Mouse (Mus musculus): ENCODE results near the gene Shbg. TPM values are rescaled to one million over a fixed set of nuclear protein-coding genes. Genes with fewer than 3 reads are reported as not detected.

Gene Shbg
- not detected in 4 replicates for total RNA-seq (2023; ENCODE audit: inconsistent age)

DNA sequence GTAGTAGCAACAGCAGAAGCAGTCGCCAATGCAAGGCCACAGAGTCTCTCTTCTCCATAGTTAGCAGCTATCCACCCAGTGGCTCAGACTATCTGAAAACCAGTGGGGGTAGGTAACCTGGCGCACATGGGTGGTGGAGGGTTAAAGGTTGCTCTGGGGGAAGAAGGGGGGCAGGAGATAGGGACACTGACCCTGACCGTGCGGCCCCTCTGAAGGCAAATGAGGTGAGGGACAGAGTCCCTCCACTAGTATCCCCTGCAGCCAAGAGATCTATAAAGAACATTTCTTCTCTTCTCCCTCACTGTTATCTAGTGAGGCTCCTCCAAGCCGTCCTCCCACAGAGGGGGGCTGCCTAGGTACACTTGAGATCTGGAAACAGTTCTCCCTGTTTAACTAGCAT, at the start of gene Shbg:
Gene Shbg, minus strand, starts transcription at position 101 of the 400 bp plus-strand sequence.

DNA sequence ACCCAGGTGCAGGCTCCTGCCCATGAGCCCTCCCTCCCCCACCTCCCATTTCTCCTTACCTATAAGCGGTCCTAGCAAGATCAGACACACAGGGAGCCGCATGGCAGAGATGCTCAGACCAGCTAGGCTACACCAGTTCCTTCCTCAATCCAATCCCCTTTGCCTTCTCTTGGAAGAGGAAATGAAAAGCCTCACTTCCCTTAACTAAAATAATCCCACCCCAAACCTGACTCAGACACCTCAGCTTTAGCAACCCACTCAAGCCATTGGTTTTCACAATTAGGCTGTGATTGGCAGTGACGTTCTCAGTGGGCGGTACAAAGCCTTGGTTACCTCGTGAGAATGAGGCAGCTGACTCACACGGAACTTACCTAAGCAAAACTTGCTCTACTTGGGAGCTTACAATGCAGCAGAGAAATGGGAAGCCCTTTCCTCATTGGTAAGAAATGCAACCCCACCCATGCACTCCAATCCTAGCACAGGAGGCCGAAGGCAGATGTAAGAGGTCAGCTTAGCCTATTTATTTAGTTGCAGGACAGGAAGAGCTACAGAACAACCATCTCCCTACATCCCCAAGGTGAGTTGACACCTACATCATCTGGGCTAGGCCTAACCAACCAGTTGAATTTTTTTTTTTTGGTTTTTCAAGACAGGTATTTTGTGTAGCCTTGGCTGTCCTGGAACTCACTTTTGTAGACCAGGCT, 48.4 kb upstream of the Shbg start, which contains the start of gene Cd68:
Gene Cd68, minus strand, starts transcription at position 193 of the 704 bp plus-strand sequence.

DNA sequence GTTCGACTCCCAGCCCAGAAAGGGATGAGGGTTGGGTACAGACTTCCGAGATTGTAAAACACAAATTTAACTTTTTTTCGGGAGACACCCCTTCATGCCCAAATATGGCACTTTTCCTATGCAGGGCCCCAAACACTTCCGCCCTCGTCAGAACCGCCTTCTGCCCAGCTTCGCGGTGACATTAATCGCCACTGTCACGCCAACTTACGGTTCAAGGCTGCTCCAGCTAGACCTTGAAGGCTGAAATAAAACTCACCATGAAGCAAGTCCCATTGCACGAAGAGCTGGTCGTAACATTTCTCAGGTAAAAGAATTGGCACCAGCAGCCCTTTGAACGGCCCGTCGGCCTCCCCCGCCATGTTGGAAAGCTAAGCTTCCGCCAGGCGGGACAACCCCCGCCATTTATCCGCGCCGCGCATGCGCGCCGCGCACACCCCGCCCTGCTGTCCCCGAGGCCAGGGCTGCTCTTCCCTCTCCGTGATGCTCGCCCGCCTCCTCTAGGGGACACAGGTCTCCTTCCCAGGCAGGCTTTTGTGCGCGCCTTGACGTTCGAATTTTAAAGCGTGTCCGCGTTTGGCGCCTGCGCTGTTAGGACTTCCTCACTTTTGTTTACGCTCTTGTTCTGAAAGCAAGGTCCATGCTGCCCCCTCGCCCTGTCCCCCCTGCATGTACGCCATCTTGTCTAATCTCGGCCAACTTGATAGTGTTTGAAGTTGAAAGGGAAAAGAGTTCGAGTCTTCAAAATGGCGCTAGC, 44.7 kb upstream of the Shbg start, which contains the start of gene Mpdu1:
Gene Mpdu1, minus strand, starts transcription at position 430 of the 754 bp plus-strand sequence.

DNA sequence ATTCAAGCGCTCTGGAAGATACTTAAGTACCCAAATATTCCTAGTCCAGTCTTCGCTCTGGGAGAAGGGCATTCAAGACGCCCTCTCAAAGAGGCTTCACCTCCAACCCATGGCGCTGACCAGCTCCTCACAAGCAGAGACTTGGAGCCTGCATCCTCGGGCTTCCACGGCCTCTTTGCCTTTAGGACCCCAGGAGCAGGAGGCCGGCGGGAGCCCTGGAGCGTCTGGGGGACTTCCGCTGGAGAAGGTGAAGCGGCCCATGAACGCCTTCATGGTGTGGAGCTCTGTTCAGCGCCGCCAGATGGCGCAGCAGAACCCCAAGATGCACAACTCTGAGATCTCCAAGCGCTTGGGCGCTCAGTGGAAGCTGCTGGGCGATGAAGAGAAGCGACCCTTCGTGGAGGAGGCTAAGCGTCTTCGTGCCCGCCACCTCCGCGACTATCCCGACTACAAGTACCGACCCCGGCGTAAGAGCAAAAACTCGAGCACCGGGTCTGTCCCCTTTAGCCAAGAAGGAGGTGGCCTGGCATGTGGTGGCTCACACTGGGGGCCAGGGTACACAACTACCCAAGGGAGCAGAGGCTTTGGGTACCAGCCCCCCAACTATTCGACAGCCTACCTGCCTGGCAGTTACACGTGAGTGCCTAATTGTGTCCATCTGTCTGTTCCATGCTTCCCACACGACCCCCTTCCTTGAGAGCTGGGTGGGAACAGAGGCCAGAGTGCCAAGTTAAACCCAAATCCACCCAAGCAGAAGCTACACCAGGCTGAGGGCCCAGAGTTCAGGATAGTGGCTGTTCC, 37.8 kb upstream of the Shbg start, which contains the start of gene Sox15:
Gene Sox15, plus strand, starts transcription at position 51 of the 801 bp plus-strand sequence.

DNA sequence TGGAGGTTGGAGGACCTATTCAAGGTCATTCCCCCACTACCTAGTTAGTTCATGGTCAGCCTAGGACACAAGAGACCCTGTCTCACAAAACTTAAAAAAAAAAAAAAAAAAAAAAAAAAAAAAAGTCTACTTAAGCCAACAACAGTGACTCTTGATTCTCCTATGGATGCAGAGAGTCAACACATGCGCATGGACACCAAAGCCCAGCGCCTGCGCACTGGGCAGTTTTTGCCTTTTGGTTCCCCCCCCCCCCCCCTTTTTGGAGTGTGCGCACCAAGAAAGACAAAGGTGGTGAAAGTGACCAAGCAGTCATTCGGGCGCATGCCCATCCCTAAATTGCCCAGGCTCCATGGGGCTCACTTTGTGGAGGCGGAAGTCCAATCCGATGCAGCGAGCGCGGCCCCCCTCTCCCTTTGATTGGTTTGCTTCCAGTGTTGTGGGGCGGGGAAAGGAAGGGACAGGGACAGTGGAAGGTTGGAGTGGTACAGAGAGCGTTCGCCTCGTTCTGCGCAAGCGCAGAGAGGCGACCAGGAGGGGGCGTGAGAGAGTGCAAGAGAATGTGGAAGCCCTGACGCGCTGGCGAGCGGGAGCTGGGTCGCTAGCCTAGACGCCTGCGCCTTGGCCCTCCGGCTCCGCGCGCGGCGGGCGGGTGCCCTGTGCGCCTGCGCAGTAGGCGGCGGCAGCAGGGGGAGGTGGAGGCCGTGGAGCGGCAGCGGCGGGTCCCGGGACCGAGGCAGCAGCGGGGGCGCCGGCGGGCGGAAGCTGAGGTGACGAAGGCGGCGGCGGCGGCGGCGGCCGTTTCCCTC, 14.8 kb upstream of the Shbg start, which contains the start of gene Fxr2:
Gene Fxr2, plus strand, starts transcription at position 707 of the 806 bp plus-strand sequence.

DNA sequence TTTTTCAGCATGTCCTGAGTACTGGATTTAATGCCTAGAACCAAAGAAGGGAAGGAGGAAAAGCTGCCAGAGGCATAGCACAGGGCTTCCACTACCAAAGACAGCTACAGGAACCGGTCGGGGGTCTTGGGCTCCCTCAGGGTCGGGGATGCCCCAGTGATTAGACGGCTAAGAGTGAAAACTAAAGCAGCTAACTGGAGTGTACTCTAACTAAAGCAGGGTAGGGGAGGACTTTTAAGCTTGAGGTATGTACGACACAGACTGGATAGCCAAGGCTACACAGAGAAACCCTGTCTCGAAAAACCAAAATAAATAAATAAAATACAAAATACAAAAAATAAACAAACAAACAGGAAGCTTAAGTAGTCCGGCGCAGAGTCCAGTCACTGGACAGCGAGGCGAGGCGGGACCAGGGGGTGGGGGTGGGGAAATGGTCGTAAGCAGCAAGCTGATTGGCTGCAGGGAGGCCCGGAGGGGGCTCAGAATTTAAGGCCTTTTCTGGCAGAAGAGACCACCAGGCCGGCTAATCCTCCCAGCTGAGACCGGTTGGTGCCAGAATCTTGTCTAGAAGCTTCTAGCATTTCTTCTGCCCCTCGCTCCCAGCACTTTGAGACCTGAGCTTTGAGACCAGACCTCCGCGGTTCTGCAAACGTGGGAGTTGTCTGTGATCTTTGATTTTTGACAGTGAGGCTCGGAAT, 4.0 kb upstream of the Shbg start, which contains the start of gene Sat2:
Gene Sat2, plus strand, starts transcription at position 454 of the 698 bp plus-strand sequence.

DNA sequence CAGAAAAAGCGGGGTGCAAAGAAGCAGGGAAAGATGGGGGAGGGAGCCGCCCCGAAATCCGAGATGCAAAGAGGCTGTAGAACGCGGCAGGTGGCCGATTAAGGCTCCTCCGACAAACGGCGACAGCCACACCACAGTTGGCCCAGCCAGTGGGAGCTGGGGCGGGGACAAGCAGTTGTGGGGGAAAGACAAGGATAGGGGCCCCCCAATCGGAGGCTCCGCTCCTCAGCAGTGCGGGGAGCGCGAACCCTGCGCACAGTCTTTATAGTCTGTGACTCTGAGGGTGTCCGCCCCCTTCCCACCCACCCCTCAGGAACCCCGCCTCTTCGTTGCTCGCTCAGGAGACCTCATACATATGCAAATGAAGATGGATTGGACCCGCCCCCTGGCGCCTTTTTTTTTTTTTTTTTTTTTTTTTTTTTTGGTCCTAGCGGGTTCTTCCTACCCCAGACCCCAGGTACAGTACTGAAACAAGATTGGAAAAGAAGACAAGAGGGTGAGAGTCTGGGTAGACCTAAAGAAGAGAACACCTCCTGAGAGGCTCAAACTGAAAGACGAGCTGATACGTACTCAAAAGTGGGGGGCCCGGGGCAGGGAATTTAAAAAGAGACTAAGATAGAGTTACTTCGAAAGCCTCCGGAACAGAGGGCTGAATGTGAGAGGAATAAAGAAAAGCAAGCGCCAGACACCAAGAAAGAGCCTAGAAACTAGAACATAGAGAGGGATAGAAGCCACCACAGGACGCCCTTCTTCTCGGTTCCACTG, 11.8 kb downstream of the Shbg start, which contains the start of gene Atp1b2:
Gene Atp1b2, minus strand, starts transcription at position 217 of the 765 bp plus-strand sequence.

DNA sequence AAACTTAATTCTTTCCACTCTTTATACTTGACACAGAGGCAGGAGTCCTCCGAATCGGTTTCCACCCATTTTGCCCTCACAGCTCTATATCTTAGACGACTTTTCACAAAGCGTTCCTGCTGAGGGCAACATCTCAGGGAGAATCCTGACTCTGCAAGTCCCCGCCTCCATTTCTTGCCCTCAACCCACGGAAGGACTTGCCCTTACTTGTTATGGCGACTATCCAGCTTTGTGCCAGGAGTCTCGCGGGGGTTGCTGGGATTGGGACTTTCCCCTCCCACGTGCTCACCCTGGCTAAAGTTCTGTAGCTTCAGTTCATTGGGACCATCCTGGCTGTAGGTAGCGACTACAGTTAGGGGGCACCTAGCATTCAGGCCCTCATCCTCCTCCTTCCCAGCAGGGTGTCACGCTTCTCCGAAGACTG, 37.6 kb downstream of the Shbg start, which contains the start of the genes Wrap53 and Trp53:
Gene Wrap53, minus strand, starts transcription at position 165 of the 424 bp plus-strand sequence.
Gene Trp53, plus strand, starts transcription at position 269 of the 424 bp plus-strand sequence.

Other genes with a start within 250 kb of the Shbg start
- 312 to 359 TPM (median 334 TPM) in 4 replicates for gene Chd3, start 248.5 kb downstream of the Shbg start, total RNA-seq (2023; ENCODE audit: inconsistent age)
- gene Naa38, start 222.4 kb downstream of the Shbg start, total RNA-seq (2023; ENCODE audit: inconsistent age) = 39.9 to 59.3 TPM (median 48.7 TPM) in 4 replicates
- 35.8 to 44.9 TPM (median 38.2 TPM) in 4 replicates for gene Cyb5d1, start 222.3 kb downstream of the Shbg start, total RNA-seq (2023; ENCODE audit: inconsistent age)
- gene Tmem88, start 219.7 kb downstream of the Shbg start, total RNA-seq (2023; ENCODE audit: inconsistent age) = 11.0 to 13.5 TPM (median 12.3 TPM) in 4 replicates
- 323 to 405 TPM (median 369 TPM) in 4 replicates for gene Kdm6b, start 204.2 kb downstream of the Shbg start, total RNA-seq (2023; ENCODE audit: inconsistent age)
- gene Dnah2, start 68.8 kb downstream of the Shbg start, total RNA-seq (2023; ENCODE audit: inconsistent age) = not detected in 4 replicates
- gene Efnb3, start 57.7 kb downstream of the Shbg start, total RNA-seq (2023; ENCODE audit: inconsistent age) = 0.36 to 0.93 TPM (median 0.45 TPM) in 4 replicates
- 11.6 to 16.8 TPM (median 11.9 TPM) in 4 replicates for gene Wrap53, start 37.6 kb downstream of the Shbg start, total RNA-seq (2023; ENCODE audit: inconsistent age)
- 130 to 136 TPM (median 131 TPM) in 4 replicates for gene Trp53, start 37.5 kb downstream of the Shbg start, total RNA-seq (2023; ENCODE audit: inconsistent age)
- gene Atp1b2, start 12.0 kb downstream of the Shbg start, total RNA-seq (2023; ENCODE audit: inconsistent age) = 0.33 TPM in 1 of 4 replicates, not detected in the others
- gene Sat2, start 4.1 kb upstream of the Shbg start, total RNA-seq (2023; ENCODE audit: inconsistent age) = not detected in 4 replicates
- 76.8 to 83.1 TPM (median 77.8 TPM) in 4 replicates for gene Fxr2, start 15.1 kb upstream of the Shbg start, total RNA-seq (2023; ENCODE audit: inconsistent age)
- 0.84 TPM in 1 of 4 replicates, not detected in the others for gene Sox15, start 37.4 kb upstream of the Shbg start, total RNA-seq (2023; ENCODE audit: inconsistent age)
- 58.0 to 71.6 TPM (median 63.0 TPM) in 4 replicates for gene Mpdu1, start 44.7 kb upstream of the Shbg start, total RNA-seq (2023; ENCODE audit: inconsistent age)
- gene Cd68, start 48.2 kb upstream of the Shbg start, total RNA-seq (2023; ENCODE audit: inconsistent age) = 11.8 to 14.7 TPM (median 12.5 TPM) in 4 replicates
- 670 to 697 TPM (median 692 TPM) in 4 replicates for gene Eif4a1, start 54.5 kb upstream of the Shbg start, total RNA-seq (2023; ENCODE audit: inconsistent age)
- 108 to 153 TPM (median 136 TPM) in 4 replicates for gene Senp3, start 64.2 kb upstream of the Shbg start, total RNA-seq (2023; ENCODE audit: inconsistent age)
- gene Tnfsf13, start 67.9 kb upstream of the Shbg start, total RNA-seq (2023; ENCODE audit: inconsistent age) = 0.32 TPM in 1 of 4 replicates, not detected in the others
- 0.51 TPM in 1 of 4 replicates, not detected in the others for gene Tnfsf12, start 77.9 kb upstream of the Shbg start, total RNA-seq (2023; ENCODE audit: inconsistent age)
- 0.45 to 0.78 TPM in 2 of 4 replicates, not detected in the others for gene Tnfsfm13, start 78.2 kb upstream of the Shbg start, total RNA-seq (2023; ENCODE audit: inconsistent age)
- 231 to 244 TPM (median 242 TPM) in 4 replicates for gene Polr2a, start 140.7 kb upstream of the Shbg start, total RNA-seq (2023; ENCODE audit: inconsistent age)
- gene Slc35g3, start 144.1 kb upstream of the Shbg start, total RNA-seq (2023; ENCODE audit: inconsistent age) = not detected in 4 replicates
- 52.3 to 57.6 TPM (median 54.5 TPM) in 4 replicates for gene Zbtb4, start 148.0 kb upstream of the Shbg start, total RNA-seq (2023; ENCODE audit: inconsistent age)
- gene Chrnb1, start 178.0 kb upstream of the Shbg start, total RNA-seq (2023; ENCODE audit: inconsistent age) = 8.3 to 11.3 TPM (median 10.1 TPM) in 4 replicates
- gene Fgf11, start 184.0 kb upstream of the Shbg start, total RNA-seq (2023; ENCODE audit: inconsistent age) = 0.16 to 0.27 TPM in 2 of 4 replicates, not detected in the others
- not detected in 4 replicates for gene Tmem102, start 187.7 kb upstream of the Shbg start, total RNA-seq (2023; ENCODE audit: inconsistent age)
- gene Gm39566, start 197.4 kb upstream of the Shbg start, total RNA-seq (2023; ENCODE audit: inconsistent age) = not detected in 4 replicates
- not detected in 4 replicates for gene Spem2, start 200.6 kb upstream of the Shbg start, total RNA-seq (2023; ENCODE audit: inconsistent age)
- gene Spem1, start 204.3 kb upstream of the Shbg start, total RNA-seq (2023; ENCODE audit: inconsistent age) = not detected in 4 replicates
- 0.24 to 1.3 TPM (median 0.59 TPM) in 4 replicates for gene Nlgn2, start 219.9 kb upstream of the Shbg start, total RNA-seq (2023; ENCODE audit: inconsistent age)
- 30.9 to 38.6 TPM (median 37.0 TPM) in 4 replicates for gene Tmem256, start 220.6 kb upstream of the Shbg start, total RNA-seq (2023; ENCODE audit: inconsistent age)
- 9.8 to 13.0 TPM (median 11.5 TPM) in 4 replicates for gene Plscr3, start 228.5 kb upstream of the Shbg start, total RNA-seq (2023; ENCODE audit: inconsistent age)
- gene Tnk1, start 240.8 kb upstream of the Shbg start, total RNA-seq (2023; ENCODE audit: inconsistent age) = not detected in 4 replicates

All from B cell, adult (primary cell).